Mouse (Mus musculus): ENCODE results near the gene Egfl7.
A peak's percentile ranks its signal among the peaks of the same experiment; 100 is the strongest.

The Egfl7 gene

DNA sequence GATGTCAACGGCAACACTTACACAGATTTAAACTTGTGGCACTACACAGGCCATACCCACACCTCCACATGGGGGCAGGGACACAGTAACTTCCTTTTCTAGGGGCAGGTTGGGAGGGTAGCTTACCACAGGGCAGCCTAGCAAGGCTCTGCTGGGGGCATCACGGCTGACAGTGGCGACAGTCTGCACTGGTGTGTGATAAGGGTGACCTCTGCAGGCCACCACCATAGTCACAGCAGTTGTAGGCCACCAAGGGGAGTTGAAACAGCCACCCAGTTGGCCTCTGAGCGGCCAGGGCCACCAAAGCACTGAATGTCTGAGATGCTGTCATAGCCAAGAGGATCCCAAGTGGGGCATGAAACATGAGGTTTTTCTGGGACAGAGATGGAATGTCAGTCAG is 13.6 kb upstream of the Egfl7 start:
- no peak for DNase-seq (ENCODE audit: low spot score in 2 of 2)

DNA sequence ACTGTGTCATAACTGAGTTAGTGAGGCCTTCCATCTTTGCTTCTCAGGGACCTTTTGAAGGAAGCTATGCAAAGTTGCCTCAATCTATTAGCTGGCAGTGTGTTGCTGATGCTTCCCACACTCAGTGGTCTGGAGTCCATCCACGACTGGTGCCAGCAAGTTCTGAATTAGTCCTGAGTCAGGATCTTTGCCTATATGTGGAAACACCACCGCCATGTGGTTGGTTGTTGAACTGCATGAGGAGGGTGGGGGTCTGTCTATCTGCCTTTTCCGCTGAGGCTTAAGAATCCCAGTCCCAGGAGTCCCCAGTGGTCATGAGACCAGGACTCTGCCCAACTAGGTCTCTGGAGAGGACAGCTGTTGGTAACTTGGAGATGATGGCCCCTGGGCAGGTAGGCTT is 9.8 kb upstream of the Egfl7 start:
- no peak for DNase-seq (ENCODE audit: low spot score in 2 of 2)

DNA sequence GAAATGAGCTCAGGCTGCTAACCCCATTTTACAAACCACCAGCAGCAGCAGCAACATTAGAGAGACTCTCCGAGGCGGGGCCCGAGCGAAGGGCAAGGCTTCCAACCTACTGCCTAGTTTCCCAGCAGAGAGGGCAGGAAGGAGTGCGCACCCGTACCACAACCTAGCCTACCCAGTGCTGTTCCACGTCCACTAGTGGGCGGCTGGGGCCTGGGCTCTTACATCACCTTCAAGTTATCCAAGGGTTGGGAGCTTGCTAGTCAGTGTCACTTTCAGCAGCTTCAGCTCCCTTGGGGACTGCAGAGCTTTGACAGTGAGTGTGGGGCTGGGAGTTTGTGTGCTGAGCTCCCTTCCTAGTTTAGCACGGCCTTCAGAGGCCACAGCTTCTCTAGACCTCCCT is 8.4 kb upstream of the Egfl7 start:
- no peak for DNase-seq (ENCODE audit: low spot score in 2 of 2)

DNA sequence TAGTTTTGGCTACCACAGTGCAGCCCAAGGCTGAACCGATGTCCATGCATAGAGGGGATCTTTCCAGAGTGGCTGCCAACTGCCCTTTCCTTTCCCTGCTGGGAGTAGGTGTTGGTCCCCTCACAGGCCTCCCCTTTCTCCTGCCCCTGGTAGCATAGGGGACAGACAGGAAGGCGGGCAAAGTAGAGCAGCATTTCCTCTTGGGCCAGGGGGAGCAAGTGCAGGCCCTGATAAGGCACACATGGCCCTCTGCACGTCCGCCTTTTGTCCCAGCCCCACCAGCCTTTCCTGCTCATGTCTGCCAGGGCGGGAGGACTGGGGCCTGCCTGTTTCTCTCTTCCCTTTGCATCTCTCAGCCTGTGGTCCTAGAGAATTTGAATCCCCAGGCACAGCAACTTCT is 8.0 kb upstream of the Egfl7 start:
- DNase-seq (ENCODE audit: low spot score in 2 of 2), result no peak

DNA sequence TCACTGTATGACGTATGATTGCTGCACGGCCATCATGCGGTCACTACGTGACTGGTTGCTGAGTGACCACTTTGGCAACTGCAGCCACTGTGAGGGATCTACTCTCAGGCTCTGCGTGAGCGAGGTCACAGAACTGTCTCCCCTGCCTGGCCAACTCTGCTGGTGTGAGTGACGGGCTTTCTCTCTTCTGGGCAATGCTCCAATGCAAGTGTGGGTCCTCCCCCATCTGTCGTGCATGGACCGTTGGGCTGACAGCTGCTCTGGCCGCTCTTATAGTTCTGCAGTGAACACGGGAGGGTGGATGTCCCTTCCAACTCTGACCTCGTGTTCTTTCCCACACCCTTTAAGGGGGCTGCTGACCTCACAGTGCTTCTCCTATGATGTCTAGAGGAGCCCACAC is 6.4 kb upstream of the Egfl7 start:
- DNase-seq (ENCODE audit: low spot score in 2 of 2), result no peak

DNA sequence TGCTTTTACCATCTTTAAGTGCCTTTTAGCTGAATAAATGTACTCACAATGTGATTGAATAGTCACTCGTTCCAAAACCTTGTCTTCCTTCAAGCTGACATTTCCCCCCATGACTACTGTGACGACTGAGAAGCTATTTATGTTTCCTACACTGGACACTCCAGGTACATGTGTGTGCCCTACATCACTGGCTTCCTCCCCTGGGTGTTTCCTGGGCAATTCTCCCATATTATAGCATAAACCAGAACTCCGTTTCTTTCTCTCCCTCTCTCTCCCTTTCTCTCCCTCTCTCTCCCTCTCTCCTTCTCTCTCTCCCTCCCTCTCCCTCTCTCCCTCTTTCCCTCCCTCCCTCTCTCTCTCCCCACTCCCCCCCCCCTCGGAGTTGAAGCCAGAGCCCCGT is 6.0 kb upstream of the Egfl7 start:
- DNase-seq (ENCODE audit: low spot score in 2 of 2), result no peak

DNA sequence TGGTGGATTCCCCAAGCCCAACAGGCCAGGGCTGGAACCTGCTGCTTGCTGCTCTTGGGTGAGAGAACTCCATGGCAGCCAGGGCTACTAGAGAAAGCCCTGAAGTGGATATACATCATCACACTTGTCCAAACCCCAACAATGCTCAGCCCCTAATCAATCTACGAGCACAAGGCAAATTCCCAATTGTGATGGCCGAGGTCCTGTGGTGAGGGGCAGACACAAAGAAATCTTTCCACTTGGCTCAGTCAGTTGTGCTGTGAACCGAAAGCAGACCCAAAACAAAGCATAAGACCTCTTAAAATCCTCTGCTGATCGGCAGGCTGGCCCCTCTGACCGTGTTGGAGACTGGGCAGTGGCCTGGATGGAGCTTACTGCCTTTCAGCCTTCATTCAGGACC is 5.0 kb upstream of the Egfl7 start:
- no peak for DNase-seq (ENCODE audit: low spot score in 2 of 2)

DNA sequence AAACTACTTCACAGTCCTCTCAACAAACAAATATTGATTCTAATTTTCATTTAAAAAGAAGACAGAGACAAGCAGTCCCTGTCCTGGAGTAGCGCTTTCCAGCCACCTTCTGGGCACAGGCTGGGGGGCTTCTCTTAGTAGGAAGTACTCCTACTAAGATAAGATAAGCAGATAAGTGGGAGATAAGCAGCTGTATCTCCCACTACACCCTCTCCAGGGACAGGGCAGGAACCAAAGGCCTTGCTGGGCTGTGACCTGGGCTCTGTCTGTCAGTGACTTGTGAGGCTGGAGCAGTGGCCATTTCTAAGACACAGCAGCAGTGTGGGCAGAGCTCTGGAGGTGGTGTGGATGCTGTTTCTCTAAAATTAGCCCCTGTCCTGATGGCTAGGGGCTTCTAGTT is 4.4 kb upstream of the Egfl7 start:
- DNase-seq (ENCODE audit: low spot score in 2 of 2), result no peak

DNA sequence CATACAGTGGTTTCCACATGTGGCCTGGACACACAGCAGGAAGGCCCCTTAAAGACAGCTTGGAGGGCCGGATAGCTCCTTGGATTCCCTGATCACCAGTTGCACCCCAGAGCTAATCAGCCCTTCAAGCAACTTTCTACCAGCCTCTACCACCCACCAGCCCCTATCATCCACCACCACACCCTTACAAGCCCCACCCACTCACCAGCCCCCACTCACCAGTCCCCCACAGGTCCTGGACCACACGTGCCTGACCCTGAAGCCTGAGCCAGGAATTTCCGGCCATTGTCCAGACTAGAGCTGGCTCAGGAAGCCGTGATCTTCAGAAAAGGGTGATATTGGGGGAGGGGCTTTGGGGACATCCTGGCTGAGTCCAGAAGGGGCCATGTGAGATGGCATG is 3.9 kb upstream of the Egfl7 start:
- no peak for DNase-seq (ENCODE audit: low spot score in 2 of 2)

DNA sequence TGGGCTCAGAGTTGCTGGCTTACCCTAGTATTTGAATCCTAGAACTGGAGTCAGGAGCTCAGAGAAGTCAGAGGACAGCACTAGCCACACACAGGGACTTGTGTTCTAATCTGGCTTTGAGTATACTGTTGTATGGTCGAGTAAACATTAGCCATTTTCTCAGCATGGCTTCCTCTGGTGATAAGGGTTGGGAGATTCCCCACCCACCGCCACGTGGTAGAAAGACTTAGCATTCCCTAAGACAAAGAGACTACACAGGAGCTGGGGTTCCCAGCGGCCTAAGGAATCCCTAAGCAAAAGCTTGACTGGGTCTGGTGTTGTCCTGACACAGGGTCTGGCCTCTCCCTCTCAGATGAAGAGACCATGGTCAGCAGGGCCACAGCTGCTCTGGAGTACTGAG is 3.4 kb upstream of the Egfl7 start:
- DNase-seq (ENCODE audit: low spot score in 2 of 2), result no peak

DNA sequence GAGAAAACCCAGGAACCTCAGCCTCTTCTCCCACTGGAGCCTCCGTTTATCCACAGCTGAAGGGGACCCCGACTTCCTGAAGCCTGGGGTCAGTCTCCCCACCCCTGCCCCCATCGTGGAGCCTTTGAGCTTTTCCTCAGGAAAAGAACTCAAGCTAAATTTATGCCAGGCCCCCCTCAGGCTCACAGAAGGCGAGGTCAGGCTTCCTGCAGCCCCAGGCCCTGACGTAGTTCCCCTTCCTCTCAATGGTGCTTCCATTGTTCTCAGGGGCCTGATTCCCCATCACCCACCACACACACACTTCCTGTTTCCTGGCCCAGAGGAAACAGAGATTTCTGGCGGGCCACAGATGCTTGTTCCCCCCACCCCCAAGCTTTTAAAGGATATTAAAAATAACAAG is 1.4 kb upstream of the Egfl7 start:
- no peak for DNase-seq (ENCODE audit: low spot score in 2 of 2)

DNA sequence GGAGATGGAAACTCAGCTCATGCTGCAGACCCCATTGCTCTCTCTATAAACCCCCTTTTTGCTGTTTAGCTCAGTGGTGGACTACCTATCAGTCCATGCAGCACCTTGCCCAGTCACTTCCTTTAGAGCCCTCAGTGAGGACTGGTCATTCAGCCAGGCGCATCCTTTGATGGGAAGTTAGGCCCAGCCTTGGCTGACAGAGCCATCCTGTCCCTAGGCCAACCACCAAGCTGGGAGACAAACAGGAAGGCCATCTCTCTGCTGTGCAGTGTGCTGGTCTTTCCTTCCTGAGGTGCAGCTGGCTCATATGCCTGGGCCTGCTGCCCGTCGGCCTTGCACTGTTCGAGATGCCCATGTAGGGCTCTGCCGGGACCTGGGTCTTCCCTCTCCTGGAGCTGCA is 937 bp downstream of the Egfl7 start:
- DNase-seq (ENCODE audit: low spot score in 2 of 2), result no peak

DNA sequence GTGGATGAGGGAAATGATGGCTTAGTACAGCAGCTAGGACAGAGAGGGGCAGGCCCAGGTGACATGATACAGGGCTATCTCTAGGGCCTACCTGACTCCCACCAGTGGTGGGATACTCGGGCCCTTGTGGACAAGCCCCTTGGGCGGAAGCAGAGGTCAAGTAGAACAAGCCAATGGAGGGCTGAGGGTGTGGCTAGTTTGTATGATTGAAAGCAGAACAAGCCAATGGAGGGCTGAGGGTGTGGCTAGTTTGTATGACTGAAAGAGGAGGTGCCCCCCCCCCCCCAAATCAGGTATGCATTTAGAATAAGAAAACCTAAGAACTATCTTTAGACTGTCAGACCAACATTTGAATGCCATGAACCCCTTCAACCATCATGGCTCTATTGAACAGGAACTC is 2.4 kb downstream of the Egfl7 start:
- no peak for DNase-seq (ENCODE audit: low spot score in 2 of 2)

DNA sequence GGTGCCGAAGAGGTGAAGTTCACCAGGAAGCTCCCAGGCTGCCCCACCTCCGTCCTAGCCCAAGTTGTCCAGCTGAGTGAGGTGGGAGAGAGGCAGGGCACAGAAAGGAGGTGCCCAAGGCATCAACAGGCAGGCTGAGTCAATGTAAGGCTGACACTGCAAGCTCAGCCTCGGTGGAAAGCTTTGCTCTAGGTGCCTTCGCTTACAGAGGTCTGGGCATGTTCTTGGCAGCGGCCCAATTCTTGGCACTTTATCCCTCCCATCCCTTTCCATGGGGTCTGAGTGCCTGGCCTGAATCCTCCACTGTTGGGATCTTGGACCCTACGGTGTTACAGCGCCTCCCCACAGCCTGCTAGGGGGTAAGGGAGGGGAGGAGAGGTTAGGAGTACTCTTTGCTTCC is 2.9 kb downstream of the Egfl7 start:
- DNase-seq (ENCODE audit: low spot score in 2 of 2), result no peak

DNA sequence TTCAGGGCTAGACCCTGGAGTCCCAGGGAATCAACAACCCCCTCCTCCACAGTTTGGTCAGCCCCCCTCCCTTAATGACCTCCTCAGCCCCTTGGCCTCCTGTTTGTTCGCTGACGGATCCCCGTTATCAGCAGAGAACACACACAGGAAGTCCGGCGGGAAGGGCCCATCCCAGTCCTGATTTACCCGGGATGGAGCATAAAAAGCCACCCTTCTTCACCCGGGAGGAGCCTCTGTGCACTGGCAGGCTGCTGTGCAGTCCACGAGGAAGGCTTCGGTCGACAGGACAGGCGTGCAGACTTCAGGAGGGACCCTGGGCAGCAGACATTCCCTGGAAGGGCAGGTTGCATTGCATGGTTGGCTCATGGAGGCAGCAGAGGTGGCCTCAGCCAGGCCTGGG is 3.8 kb downstream of the Egfl7 start:
- DNase-seq (ENCODE audit: low spot score in 2 of 2), result no peak

DNA sequence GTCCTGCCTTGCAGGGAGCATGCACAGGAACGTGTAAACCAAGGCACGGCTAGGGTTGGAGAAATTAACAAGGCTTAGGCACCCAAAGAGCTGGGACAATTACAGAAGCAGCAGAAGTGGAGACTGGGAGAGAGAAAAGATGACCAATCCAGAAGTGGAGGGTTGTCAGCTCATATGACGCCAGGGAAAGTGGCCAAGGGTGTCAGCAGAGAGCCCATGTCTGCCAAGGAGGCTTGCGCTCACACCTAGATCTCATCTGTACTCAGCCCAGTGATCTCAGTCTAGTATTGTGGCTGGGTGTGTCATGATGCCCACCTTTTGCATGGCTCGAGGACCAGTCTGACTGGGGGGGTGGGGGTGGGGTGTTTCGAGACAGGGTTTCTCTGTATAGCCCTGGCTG is 5.9 kb downstream of the Egfl7 start:
- no peak for DNase-seq (ENCODE audit: low spot score in 2 of 2)

DNA sequence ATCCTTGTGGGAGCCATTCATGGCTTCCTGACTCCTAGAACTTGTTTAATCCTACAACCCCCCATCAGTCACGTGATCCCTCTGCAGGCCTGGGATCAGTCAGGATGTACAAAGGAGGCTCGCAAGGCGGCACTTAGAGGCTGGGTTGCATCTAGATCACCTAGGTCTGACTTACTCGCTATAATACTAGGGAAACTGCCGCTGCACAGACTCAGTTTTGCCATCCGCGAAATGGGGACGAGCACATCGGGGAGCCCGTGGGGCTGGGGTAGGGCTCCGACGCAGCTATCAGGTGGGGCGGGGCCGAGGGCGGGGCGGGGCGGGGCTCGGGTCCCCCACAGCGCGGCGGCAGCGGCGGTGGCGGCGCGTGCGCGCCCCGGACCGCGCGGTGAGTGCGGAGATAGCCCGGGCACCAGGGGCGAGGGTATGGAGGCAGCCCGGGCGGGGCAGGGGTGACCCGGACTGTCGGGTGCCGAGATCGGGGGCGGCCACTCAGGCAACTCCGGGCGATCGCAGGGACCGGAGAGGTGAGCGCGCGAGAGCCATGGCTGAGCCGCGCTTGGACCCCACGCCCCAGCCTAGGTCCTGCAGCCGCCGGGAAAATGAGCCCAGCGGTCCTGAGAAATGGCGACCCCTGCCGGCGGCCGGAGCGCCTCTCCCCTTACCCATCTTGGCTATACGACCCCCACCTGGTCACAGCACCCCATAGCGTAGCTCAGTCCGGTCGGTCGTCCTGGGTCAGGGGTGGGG is 6.7 kb downstream of the Egfl7 start, which contains the start of gene Gm20532:
Gene Gm20532 (plus strand): TSS at position 346 of the 750 bp plus-strand sequence.
- peak in 1 of 2 experiments; percentile 45 for DNase-seq (ENCODE audit: low spot score in 2 of 2)

DNA sequence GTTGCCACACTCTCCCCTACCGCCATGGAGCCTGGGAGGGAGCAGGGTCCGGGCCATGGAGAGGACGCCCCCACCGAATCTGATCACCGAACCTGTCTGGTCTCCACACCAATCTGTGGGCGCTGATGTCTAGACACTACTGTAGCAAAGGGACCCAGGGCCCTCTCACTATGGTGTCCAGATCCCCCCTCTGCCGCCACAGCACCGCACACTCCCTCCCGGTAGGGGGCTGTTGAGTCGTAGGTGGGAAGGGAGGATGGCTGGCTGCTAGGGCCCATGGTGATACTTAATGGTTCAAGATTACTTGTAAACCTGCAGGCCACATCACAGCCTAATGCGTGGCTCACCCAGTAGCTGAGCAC is 7.2 kb downstream of the Egfl7 start:
- peak in 1 of 2 experiments; percentile 37 for DNase-seq (ENCODE audit: low spot score in 2 of 2)

DNA sequence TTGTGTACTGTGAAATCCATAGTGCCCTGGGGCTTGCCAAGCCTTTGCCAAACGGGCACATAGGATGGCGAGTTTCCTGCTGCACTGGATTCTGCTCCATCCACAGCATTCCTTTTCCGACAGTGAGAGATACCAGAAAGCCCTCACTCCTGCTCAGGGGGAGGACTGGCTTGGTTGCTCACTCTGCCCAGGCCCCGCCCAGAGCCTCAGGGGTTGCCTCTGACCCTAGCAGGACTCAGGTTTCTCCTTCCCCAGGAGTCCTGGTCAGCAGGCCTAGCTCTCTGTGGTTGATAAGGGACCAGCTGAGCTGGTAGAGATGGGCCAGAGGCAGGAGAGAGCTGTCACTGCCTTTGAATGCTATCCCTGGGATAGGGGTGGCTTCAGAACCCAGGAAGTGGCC is 8.8 kb downstream of the Egfl7 start:
- DNase-seq (ENCODE audit: low spot score in 2 of 2), result no peak

DNA sequence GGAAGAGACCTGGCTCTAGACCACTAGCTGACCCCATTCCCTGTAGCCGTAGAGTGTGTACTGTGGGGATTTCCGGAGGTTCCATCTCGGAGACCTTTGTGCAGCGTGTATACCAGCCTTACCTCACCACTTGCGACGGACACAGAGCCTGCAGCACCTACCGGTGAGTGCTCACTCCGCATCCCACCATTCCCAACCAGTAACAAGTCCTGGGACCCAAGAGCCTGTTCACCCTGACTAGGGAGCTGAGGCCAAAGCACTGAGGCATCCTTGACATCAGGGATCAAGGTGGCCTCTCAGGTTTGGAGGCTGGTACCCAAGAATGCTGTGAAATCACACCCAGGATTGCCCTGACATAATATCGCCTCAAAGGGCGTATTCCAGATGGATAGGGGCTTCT is 9.5 kb downstream of the Egfl7 start:
- no peak for DNase-seq (ENCODE audit: low spot score in 2 of 2)

DNA sequence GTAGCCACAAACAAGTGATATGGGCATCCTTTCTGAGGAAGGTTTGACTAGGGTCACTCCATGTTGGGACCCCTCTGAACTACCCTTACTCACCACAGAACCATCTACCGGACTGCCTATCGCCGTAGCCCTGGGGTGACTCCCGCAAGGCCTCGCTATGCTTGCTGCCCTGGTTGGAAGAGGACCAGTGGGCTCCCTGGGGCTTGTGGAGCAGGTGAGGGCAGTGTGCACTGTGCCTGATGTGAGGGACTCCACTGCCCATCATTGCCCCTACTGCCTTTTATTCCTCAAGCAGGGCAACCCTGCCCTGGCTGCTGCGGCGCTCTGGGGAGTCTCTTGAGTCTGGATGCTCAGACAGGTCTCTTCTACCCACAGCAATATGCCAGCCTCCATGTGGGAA is 10.5 kb downstream of the Egfl7 start:
- DNase-seq (ENCODE audit: low spot score in 2 of 2), result no peak

DNA sequence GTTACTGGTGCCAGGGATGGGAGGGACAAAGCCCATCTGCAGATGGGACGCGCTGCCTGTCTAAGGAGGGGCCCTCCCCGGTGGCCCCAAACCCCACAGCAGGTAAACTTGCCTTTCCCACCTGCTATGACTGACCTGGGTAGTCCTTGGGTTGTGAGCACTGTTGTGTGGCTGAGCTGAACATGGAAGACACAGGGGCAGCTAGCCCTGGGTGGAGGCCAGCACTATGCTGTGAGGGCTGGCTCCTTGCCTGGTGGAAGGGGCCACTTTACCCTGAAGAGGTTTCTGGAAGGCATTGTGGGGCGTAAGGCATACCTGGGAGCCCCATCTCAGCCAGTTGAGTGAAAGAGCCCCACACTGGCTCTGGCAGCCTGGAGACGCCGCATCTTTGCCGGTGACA is 11.1 kb downstream of the Egfl7 start:
- DNase-seq (ENCODE audit: low spot score in 2 of 2), result no peak

DNA sequence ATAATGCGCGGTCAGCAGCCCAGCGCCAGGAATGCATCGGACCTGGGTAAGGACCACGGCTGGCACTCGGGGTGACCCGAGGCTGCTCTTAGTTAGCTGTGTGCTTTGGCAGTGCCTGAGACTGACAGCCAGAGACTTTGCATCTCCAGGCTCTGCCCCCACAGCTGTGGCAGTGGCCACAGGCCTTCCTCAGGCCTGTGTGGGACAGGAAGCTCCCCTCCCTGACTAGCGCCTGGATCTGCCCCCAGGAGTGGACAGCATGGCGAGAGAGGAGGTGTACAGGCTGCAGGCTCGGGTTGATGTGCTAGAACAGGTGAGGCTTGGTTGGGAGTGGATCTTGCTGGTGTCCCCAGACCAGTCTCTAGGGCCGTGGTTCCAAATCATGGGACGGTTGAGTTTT is 11.6 kb downstream of the Egfl7 start:
- no peak for DNase-seq (ENCODE audit: low spot score in 2 of 2)

All from urinary bladder, adult 18-20 months (tissue).